Mouse (Mus musculus) midbrain, embryonic 16.5 days (tissue): ENCODE measurements around the gene Tbc1d1. TPM values are rescaled to one million over a fixed set of nuclear protein-coding genes. Genes with fewer than 3 reads are reported as not detected.
A peak's percentile ranks its signal among the peaks of the same experiment; 100 is the strongest.

Experiments
- ATAC-seq: fragments of 200-750 bp; cut with Nextera tagmentation; 2 replicates; pipeline ENCODE4 v1.8.0; 2017; ENCODE audit warnings: moderate TSS enrichment
- H3K27ac ChIP-seq: fragments of 300-500 bp; sonication (generic); 2 replicates; pipeline ENCODE4 v1.5.1; 2014; ENCODE audit warnings: mild to moderate bottlenecking, low read length, mixed read lengths
- H3K27me3 ChIP-seq: fragments of 300-500 bp; sonication (generic); 2 replicates; pipeline ENCODE4 v1.6.1; 2014; ENCODE audit warnings: low read depth, low read length, mixed read lengths; ENCODE audit not compliant: control insufficient read depth, insufficient read depth
- H3K36me3 ChIP-seq: fragments of 300-500 bp; sonication (generic); 2 replicates; pipeline ENCODE4 v1.6.1; 2014; ENCODE audit warnings: mild to moderate bottlenecking, low read length, moderate library complexity, mixed read lengths; ENCODE audit not compliant: control insufficient read depth, insufficient read depth
- H3K4me1 ChIP-seq: fragments of 300-500 bp; sonication (generic); 2 replicates; pipeline ENCODE4 v1.6.1; 2014; ENCODE audit warnings: mild to moderate bottlenecking, low read length, mixed read lengths; ENCODE audit not compliant: control insufficient read depth, insufficient read depth
- H3K4me2 ChIP-seq: fragments of 300-500 bp; sonication (generic); 2 replicates; pipeline ENCODE4 v1.6.1; 2014; ENCODE audit warnings: mild to moderate bottlenecking, low read length, mixed read lengths
- H3K4me3 ChIP-seq: fragments of 300-500 bp; sonication (generic); 2 replicates; pipeline ENCODE4 v1.5.1; 2014; ENCODE audit warnings: low read depth, mild to moderate bottlenecking, low read length, moderate library complexity, mixed read lengths
- H3K9ac ChIP-seq: fragments of 300-500 bp; sonication (generic); 2 replicates; pipeline ENCODE4 v1.6.1; 2014; ENCODE audit warnings: low read depth, low read length, mixed read lengths
- H3K9me3 ChIP-seq: fragments of 300-500 bp; sonication (generic); replicated peaks from 2 replicates; pipeline ENCODE4 v1.6.1; 2014; ENCODE audit warnings: mild to moderate bottlenecking, low read length, mixed read lengths; ENCODE audit not compliant: control insufficient read depth, poor library complexity, severe bottlenecking
- WGBS: fragments of 180-500 bp; shearing (Covaris S2); extraction: QIAGEN DNeasy Blood & Tissue Kit; methylation state at CpG from one replicate; pipeline ENCODE4 v1.1.7; 2014; 5-methylcytosine and 5-hydroxymethylcytosine counted together
- polyA plus RNA-seq: library from polyadenylated mRNA; unstranded; fragments of >200 nt; fragmentation: Nextera tagmentation; extraction: Ambion mirVana; gene quantifications from 2 replicates; pipeline ENCODE4 v1.2.1, GENCODE M21; 2015

Gene Tbc1d1
- polyA plus RNA-seq, 1 experiment from 2014 or later, result 8.5 TPM

DNA sequence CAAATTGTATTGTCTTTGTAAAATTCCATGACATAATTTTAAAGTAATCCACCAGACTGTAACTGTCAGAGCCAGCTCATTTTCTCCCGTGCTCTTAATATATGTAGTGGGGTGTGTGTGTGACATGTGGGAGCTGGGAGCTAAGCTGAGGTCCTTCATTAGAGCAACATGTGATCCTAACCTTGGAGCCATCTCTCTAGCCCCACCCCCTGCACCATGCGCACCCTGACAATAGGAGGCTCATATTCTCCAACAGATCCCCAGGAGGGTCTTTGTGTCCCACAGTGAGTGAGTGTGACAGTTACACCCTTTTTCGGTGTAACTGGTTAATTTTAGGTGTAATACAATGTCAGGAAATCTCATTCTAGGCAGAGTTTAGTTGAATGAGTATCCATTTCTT lies 16.8 kb downstream of the Tbc1d1 start:
- ATAC-seq, result 0 out of 2 replicates have a peak, but pooled peaks have one; percentile 42
- WGBS, result 83% methylated on average over 3 of the region's 3 CpGs
- H3K9ac ChIP-seq, result no peak overlapping the region

DNA sequence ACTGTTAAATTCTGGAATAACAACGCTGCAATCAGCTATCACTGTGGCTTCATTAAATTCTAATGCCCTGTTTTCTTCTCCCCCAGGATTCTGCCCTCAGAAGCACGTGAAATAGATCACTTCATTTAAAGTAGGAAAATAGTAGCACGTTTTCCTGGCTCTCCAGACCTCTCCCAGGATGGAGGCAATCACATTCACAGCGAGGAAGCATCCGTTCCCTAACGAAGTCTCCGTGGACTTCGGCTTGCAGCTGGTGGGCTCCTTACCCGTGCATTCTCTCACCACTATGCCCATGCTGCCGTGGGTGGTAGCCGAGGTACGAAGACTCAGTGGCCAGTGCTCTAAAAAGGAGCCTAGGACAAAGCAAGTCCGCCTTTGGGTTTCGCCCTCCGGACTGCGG lies 17.2 kb downstream of the Tbc1d1 start:
- no peak for ATAC-seq
- Histone ChIP-seq H3K4me2 (peak overlapping the region; percentile 16; the same call in 1 of the 2 replicates), H3K9ac (no peak overlapping the region)

More for the DNA sequence above, 16.8 kb downstream of the Tbc1d1 start:
- Histone ChIP-seq H3K4me3 (no peak overlapping the region), H3K27ac (no peak overlapping the region), H3K4me2 (no peak overlapping the region), H3K36me3 (no peaks in the 10 kb centered on the region), H3K27me3 (no peaks in the 10 kb centered on the region), H3K9me3 (no peaks in the 10 kb centered on the region), H3K4me1 (no peaks in the 10 kb centered on the region)

DNA sequence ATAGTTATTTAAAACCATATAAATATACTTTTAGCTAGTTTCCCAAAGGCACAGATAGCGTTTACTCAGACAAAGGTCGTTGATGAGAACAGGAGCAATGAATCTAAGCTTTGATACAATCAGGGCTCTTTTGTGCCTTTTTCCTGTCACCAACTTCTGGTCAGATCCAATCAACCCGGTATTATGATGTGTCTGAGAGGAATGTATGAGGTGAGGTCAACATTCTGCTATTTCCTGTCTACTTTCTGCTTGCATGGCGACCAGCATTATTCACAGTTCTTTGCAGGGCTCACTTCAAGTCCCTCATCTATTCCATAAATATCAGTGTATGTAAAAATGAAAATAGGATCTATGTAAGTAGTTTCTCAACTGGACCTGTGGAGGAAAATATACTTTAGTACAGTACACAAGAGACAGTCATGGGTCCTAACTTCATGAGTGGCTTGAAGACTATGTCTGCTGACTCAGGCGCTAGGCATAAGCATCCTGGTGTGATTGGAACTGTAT lies 18.4 kb downstream of the Tbc1d1 start:
- H3K4me2 ChIP-seq, result no peak overlapping the region
- no peaks in the 10 kb centered on the region for H3K4me1 ChIP-seq
- H3K36me3 ChIP-seq, result no peaks in the 10 kb centered on the region
- H3K9ac ChIP-seq, result no peak overlapping the region
- no peak overlapping the region for H3K27ac ChIP-seq
- 83% methylated on average over 5 of the region's 5 CpGs for WGBS
- ATAC-seq, result no peak
- H3K4me3 ChIP-seq, result no peak overlapping the region
- no peaks in the 10 kb centered on the region for H3K9me3 ChIP-seq
- no peaks in the 10 kb centered on the region for H3K27me3 ChIP-seq

More for the DNA sequence above, 17.2 kb downstream of the Tbc1d1 start:
- no peak overlapping the region for H3K4me3 ChIP-seq
- H3K27me3 ChIP-seq, result no peaks in the 10 kb centered on the region
- H3K36me3 ChIP-seq, result no peaks in the 10 kb centered on the region
- WGBS, result 64% methylated on average over 16 of the region's 16 CpGs
- no peak overlapping the region for H3K27ac ChIP-seq
- no peaks in the 10 kb centered on the region for H3K9me3 ChIP-seq
- H3K4me1 ChIP-seq, result no peaks in the 10 kb centered on the region

DNA sequence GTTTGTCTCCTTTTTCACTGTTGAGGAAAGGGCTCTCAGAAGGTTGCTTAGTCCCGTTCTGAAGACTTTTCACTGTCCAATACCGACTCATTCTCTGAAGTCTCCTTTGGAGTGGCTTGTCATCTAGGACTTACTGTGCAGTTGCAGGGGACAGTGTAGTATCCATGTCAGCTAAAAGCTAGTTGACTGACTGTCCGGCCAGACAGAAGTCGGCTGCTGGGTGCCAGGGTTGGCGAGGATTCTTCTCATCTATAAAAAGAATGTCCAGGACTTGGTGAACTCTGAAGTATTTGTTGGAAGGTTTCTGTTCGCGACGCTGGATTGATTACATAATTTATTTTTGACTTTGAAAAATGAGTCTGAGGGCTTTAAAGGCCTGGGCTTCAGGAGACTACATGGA lies 24.4 kb downstream of the Tbc1d1 start:
- 91% methylated on average over 8 of the region's 8 CpGs for WGBS
- Histone ChIP-seq H3K4me3 (no peak overlapping the region), H3K9me3 (no peaks in the 10 kb centered on the region), H3K36me3 (no peaks in the 10 kb centered on the region), H3K27ac (no peak overlapping the region), H3K9ac (no peak overlapping the region), H3K27me3 (no peaks in the 10 kb centered on the region), H3K4me2 (no peak overlapping the region), H3K4me1 (no peaks in the 10 kb centered on the region)
- no peak for ATAC-seq

DNA sequence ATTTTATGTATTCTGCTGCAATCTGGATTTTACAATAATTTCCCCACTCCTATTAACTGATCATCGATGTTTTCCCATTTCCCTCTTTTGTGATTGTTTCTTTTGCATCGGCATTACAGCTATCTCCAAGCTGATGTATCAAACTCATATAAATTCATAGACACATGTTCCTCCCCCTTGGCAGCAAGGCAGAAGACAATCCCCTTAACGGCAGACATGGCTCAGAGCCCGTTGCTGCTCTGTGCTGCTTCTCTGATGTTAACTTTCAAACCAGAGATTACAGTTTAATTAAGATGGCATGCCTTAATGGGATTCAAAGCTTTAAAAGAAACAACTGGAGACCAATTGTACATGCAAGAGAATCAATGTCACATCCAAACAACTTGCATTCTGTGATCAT lies 27.6 kb downstream of the Tbc1d1 start:
- Histone ChIP-seq H3K4me1 (no peaks in the 10 kb centered on the region), H3K36me3 (no peaks in the 10 kb centered on the region), H3K9ac (no peak overlapping the region), H3K9me3 (no peaks in the 10 kb centered on the region), H3K4me2 (no peak overlapping the region), H3K4me3 (no peak overlapping the region), H3K27ac (no peak overlapping the region), H3K27me3 (no peaks in the 10 kb centered on the region)
- 0 out of 2 replicates have a peak, but pooled peaks have one; percentile 39 for ATAC-seq
- 27% methylated on average over 4 of the region's 4 CpGs for WGBS

DNA sequence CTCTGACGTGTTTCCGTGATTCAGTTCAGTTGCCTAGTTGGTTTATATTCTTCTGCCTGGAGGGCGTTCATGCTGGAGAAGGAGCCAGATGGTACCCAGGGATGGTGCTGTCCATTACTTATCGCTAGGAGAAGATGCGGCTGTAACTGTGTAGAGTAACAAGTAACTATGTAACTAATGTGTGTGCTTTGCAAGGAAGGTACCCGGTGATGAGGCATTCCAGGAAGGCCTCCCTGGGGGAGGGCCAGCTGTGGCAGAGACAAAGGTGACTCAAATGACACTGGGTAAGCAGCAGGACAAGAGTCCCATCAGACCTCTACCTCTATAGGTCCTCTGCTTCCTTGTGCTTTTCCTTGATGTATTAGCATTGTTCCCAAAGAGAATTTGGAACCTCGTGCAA lies 29.2 kb downstream of the Tbc1d1 start:
- no peak for ATAC-seq
- 70% methylated on average over 7 of the region's 7 CpGs for WGBS

DNA sequence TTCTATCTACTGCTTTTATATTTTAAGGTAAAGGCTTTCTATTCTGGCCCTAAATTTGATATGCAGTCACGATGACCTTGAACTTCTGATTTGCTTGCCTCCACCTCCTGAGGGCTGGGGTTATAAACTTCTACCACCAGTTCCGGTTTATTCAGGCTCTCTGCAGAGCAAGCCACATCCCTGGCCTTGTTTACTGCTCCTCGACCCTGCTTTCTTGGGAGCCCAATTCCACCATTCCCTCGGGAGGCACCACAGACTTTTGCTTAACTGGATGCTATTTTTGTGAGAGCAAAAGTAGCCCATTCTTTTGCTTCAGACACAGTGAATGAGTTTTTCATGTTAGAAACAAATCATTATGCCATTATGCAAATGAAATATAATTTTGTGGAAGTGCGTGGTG lies 30.5 kb downstream of the Tbc1d1 start:
- Histone ChIP-seq H3K27me3 (no peaks in the 10 kb centered on the region), H3K27ac (no peak overlapping the region), H3K9ac (no peak overlapping the region), H3K4me3 (no peak overlapping the region), H3K4me2 (no peak overlapping the region), H3K4me1 (no peaks in the 10 kb centered on the region), H3K9me3 (0 out of 2 replicates have a peak, but pooled peaks cover 1% of the 10 kb centered on the region), H3K36me3 (no peaks in the 10 kb centered on the region)
- 77% methylated on average over 5 of the region's 5 CpGs for WGBS
- no peak for ATAC-seq

More for the DNA sequence above, 29.2 kb downstream of the Tbc1d1 start:
- Histone ChIP-seq H3K4me2 (no peak overlapping the region), H3K36me3 (no peaks in the 10 kb centered on the region), H3K4me1 (no peaks in the 10 kb centered on the region), H3K27me3 (no peaks in the 10 kb centered on the region), H3K4me3 (no peak overlapping the region), H3K9ac (no peak overlapping the region), H3K27ac (no peak overlapping the region), H3K9me3 (no peaks in the 10 kb centered on the region)

DNA sequence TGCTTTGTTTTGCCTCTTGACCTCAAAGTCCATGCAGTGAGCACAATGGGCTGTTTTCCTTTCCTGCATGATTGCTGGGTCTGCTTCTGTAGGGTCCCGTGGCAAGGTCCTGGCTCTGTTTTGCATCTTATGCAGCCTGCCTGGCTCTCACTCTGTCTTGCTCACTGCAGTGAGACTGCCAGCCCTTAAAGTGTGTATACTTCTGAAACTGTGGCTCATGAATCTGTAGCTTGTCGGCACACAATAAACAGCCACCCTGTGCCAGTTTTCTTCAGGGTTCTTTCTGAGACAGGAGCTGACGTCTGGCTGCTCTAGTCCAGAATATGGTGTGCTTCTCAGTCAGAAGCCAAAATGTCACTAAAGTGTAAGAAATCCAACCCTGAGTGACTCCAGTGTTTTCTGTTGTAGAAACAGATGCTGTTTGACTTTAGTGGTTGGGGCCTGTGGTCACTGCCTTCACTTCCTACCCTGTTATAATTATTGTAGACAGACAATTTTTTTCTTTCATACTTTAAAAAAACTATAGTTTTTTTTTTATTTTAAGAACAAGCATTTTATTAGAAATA lies 32.1 kb downstream of the Tbc1d1 start:
- no peak overlapping the region for H3K9ac ChIP-seq
- ATAC-seq, result no peak
- no peaks in the 10 kb centered on the region for H3K27me3 ChIP-seq
- WGBS, result 61% methylated on average over 3 of the region's 3 CpGs
- no peak overlapping the region for H3K4me3 ChIP-seq
- H3K27ac ChIP-seq, result no peak overlapping the region
- no peaks in the 10 kb centered on the region for H3K4me1 ChIP-seq
- 0 out of 2 replicates have a peak, but pooled peaks cover 2% of the 10 kb centered on the region for H3K9me3 ChIP-seq
- no peak overlapping the region for H3K4me2 ChIP-seq
- H3K36me3 ChIP-seq, result no peaks in the 10 kb centered on the region

DNA sequence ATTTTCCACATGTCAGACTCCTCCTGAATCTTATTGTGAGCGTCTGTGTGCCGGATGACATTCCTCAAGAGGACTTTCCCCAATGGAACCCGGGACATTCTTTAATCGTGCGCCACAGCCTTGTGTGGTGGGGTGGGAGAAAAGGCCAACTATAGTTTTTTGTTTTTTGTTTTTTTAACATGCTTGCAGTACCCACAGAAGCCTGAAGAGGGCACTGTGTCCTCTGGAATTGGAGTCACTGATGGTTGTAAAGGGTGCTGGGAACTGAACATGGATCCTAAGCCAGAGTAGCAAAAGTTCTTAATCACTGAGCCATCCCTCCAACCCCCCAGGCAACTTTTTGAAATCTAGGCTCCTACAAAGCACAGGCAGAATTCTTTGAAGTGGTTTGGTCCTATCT lies 34.8 kb downstream of the Tbc1d1 start:
- no peak for ATAC-seq
- Histone ChIP-seq H3K9me3 (0 out of 2 replicates have a peak, but pooled peaks cover 2% of the 10 kb centered on the region), H3K4me2 (no peak overlapping the region), H3K27ac (no peak overlapping the region), H3K36me3 (no peaks in the 10 kb centered on the region), H3K9ac (no peak overlapping the region), H3K27me3 (no peaks in the 10 kb centered on the region), H3K4me3 (no peak overlapping the region), H3K4me1 (no peaks in the 10 kb centered on the region)
- 96% methylated on average over 5 of the region's 5 CpGs for WGBS
